Mouse (Mus musculus) right cerebral cortex, adult 2 months (tissue): ENCODE results near the gene Gjc1.
A peak's percentile ranks its signal among the peaks of the same experiment; 100 is the strongest.

Source experiments
- DNase-seq, 2 experiments: peaks; one replicate each; pipeline ENCODE4 v3.0.0; 2021 to 2022; ENCODE audit warnings: low spot score in 2 of 2

Gjc1 gene

DNA sequence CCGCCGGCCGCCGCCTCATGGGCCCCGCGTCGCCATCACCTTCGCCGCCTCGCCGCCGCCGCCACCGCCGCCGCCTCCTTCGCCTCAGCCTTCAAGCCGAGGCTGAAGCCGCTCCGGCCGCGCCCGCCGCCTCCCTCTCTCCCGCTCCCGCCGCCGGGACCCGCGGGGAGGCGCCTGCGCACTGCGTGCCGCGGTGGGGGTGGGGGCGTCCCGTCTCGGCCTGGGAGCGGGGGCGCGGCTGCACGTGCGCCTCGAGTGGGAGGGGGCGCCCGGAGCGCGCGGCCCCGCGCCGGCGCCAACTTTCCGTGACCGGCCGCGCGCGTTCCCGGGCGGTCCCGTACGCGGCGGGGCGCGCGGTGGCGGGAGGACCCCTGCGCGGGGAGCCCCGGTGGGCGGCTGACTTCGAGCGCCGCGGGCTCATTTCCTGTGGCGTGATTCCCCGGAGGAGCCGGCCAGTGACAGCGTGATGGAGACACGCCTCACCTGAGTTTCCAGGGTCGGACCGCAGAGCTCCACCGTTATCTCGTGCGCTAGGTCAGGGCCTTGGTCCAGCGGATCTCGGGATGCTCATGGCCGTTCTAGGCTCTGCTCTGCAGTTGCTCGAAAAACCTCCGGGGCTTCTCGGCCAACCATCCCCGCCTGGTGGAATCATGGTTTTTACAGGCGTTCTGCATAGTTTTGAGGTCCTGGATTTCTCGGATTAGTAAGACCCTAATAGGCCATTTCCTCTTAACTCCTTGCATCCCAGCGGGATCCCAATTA, at the start of gene Gjc1:
Gene Gjc1, minus strand, starts transcription at position 680 of the 762 bp plus-strand sequence.
- DNase-seq: peak in 1 of 2 experiments; percentile 38

DNA sequence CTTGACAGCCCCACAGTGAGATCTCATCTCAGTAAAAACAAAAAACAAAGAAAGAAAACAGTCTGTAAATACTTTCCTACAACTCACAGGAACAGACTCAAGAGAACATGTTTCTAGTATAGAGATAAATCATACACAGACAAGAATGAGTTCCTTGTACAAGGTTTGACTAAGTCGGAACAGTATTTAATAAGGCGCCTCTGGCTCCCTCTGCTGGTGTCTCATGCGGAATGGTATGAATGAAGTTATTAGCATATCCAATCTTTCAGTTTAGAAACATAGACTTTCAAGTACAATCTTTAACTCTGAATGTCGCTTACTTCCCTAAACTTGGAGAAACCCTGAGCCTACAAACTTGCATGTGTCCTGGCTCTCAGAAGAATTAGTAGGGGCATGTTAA, 44.8 kb upstream of the Gjc1 start:
- peak; percentile 81 to 82 for DNase-seq

DNA sequence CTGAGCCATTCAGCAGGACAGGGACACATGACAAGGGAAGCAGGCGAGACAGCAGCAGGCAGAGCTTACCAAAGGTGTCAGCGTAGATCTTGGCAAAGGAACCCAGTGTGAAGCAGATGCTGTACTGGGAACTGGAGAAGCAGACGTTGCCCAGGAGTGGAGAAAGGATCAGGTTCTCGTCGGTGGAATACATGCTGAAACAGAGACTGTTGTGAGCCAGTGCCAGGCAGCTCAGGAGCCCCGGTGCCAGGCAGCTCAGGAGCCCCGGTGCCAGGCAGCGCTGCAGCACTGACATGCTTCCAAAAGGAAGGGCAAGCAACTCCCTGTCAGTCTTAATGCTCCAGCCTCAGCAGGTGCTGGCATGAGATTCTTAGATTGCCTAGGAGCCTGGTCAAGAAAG, 40.4 kb upstream of the Gjc1 start:
- DNase-seq: peak; percentile 34 to 50

DNA sequence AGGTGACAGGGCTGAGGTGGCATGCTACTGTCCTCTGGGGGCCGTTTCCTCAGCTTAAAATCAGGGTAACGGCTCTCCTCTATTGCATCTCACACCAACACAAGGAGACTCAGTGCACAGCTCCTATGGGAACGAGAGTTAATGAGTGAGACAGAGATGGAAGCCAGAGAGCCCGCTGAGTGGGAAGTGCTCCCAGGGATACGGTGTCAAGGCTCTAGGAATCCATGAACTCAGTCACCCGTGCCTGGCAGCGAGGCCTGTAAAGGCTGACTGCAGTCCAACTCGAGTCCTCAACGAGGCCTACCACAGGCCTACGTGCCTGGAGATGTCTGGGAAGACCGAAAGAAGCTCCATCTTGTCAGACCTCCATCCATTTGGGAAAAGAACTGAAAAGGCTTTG, 39.5 kb upstream of the Gjc1 start:
- no peak for DNase-seq

DNA sequence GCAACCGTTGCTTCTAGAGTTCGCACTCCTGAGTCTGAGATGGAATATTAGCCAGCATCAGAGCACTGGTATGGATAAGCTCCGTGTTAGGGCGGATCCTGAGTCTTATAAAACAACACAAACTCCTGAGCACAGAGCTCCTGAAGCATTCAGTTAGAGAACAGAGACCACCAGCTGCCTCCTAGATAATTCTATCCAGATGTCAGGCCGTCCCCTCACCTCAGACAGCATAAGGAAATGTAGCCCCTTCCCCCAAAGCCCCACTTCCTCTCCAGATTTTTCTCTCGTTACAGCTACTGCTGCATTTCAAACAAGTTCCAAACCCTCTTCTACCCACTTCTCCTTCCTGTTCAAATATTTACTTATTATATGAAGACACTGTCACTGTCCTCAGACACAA, 36.4 kb upstream of the Gjc1 start:
- DNase-seq: no peak

DNA sequence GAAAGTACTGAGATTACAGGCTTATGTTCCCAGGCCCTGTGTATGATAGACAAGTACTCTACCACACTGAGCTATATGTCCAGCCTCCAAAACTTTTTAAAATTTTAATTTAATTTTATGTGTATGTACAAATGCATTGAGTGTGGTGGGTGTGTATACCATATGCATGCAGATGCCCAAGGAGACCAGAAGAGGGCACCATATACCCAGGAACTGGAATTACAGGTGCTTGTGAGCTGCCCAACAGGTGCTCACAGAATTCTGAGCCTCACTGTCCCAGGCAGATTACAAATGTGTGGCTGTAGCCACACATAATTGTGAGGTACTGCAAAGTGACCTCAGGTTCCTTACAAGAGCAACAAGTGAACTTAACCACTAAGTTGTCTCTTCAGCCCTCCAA, 34.3 kb upstream of the Gjc1 start:
- DNase-seq: no peak

DNA sequence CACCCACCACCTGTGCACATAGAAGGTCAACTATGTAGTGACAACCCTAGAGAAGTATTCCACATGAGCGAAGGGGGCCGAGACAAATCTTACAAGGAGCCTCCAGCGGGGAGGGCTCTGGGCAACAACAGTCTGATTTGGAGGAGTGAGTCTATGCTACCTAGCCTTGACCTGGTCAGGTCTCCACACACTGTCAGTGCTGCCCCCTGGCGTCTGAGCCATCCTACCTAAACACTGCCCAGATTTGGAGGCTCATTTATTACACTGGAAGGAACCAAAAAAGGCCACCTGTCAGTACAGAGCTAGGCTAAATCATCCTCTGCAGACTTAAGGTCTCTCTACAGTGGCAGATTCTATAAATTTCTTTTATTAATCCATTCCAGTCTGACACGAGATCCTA, 32.4 kb upstream of the Gjc1 start:
- peak; percentile 35 to 48 for DNase-seq

DNA sequence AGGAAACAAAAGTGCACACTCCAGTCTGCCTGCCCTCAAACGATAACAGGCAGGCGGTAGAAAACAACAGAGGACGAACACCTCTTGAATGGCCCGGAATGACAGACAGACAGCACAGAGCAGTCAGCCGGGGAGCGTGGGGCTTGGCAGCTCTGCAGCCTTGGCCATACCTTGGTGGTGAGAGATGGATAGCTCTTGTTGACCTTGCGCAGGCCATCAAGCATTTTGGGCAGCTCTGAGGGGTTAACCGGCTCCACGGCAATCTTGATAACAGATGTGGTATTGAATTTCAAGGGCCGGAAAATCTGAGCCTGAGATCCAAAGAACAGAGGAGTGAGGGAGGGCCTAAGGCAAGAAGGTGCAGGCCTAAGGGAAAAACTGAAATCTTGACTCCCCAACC, 26.4 kb upstream of the Gjc1 start:
- DNase-seq: no peak

DNA sequence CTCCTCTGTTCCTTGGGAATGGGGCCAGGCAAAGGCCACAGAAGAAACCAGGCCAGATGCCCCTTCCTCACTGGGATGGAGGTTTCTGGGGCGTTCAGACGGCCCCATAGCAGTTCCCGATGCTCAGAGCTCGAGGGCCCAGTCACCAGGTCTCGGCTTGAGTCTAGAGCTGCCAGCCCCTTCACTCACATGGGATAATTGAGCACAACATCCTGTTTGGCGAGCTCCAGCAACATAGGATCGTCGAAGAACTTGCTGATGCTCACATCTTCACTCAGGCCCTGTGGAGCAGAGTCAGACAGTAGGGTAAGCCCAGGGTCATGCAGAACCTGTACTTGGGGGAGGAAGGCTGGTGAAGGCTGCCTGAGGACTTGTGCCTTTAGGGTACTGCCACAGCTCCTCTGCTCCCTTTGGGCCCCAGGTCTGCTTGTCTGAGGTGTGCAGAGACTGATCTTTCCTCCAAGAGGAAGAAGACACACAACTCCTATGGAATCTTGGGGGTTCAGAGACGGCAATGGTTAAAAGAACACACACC, 19.2 kb upstream of the Gjc1 start:
- no peak for DNase-seq

DNA sequence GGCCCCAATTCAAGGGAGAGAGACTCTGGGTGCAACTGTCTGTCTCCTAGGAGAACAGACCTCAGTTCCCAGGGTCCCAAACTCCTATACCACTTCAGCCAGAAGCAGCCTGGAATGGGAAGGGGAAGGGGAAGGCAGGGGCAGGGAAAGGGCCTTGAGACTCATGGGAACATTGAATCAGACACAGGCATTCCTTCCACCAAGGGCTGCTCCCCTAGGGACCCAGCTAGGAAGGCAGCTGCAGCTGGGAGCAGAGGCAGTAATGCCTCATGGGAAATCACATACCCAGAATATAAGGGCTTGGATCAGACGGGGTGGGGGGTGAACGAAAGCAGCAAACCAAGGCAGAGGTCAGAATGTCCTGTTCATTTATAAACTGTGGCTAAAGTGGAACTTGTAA, 18.6 kb upstream of the Gjc1 start:
- no peak for DNase-seq

DNA sequence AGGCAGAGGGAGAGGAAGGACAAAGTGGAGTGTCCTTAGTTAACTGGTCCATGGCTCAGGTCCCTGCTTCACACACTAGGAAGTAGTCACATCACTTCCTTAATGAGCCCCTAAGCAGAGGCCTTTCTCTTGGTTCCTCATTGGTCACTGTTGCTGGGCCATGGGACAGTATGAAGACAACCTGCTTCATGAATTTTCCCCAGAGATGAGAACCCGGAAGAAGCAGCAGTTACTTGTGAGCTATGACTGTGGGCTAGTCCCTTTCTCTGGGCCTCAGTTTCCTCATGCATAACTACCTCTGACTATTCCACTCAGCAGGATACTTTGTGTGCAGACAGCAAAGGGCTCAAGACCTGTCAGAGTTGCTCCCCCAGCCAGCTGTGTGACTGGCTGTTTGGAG, 17.9 kb upstream of the Gjc1 start:
- DNase-seq: no peak

DNA sequence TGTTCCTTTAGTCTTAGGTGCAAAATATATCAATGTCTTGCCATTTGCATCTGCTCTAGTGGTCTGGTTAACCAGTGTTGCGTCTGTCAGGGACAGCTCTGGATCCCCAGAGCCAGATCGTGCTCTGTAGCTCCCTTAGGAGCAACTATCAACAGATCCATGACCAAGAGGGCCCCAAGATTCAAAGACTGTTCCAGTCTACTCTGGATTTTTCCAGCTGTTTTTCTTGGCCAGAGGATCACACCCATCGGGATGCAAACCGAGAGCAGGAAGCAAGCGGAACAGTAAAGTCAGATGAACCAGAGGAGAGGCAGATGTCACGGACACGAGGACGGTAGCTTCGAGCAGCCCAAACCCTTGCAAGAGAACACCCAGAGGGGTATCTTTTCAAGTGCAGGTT, 16.6 kb upstream of the Gjc1 start:
- no peak for DNase-seq

DNA sequence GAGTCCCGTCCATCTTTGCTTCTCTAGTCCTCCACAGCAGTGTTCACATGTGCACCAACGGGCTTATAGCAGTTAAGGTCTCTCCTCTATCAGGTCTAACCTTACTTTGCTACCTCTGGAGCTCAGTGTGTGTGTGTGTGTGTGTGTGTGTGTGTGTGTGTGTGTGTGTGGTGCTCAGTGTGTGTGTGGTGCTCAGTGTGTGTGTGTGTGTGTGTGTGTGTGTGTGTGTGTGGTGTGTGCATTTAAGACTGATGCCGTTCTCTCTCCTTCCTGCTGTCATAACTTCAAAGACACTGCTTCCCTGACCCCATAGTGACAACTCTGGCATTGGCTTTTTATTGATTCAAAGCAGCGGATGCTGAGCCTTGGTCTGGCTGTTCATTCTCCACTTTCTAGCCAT, 16.0 kb upstream of the Gjc1 start, which contains the start of gene Higd1b:
Gene Higd1b, plus strand, starts transcription at position 301 of the 400 bp plus-strand sequence.
- DNase-seq: no peak

DNA sequence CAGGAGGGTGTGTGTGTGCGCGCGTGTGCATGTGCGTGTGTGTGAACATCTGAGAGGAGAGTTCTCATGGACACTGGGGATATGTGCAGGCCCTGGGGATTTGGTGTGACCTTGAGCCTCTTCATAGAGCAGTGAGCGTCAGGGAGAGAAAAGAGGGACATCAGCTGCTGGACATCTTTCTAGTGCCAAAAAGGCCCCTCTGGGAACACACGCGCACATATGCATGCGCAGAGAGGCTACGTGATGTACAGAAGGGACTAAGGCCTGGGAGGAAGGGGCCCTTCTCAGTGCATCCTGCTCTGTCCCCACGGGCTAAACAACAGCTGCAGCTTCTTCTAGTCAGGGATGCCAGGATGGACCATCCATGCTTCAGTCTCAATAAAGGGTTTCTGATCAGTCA, 14.7 kb upstream of the Gjc1 start:
- DNase-seq: no peak

DNA sequence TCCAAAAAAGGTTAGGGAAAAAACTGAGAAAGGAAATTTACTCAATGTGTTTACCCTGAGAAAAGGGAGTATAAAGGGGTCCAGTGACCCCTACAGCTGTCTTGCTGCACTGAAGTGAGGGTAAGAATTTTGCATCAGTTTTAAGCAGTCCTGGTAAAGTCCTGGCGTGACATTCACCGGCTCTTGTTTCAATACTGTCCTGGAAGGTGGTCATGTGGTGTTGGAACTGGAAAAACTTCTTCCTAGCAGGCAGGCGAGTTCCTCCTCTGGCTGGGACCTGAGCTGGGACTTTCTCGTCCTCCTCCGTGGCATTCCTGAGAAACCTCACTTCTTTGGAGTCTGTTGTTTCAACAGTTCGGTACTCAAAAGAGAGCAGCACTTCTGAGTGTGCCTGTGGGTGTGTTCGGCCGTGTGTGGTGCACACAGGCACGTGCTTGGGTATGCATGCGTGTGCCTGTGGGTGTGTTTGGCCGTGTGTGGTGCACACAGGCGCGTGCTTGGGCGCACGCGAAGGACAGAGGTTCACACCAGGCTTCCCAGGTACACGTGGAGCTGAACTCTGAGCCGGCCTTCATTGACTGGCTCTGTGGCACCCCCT, 13.3 kb upstream of the Gjc1 start:
- no peak for DNase-seq

DNA sequence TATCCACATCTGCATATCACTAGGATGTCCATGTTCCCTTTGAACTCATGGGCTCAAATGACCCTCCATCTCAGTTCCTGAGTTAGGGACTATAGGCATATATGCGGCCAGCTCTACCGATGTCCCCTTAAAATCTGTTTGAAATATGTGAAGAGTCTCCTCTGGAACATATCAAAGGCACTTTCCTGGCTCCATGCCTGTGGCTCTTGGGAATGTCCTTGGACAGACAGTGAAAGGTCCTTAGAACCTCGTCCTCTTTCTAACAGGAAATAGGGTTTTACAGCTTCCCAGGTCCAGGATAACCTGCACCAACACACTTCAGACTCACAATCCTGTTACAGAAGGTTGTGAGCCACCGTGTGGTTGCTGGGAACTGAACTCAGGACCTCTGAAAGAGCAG, 10.8 kb upstream of the Gjc1 start:
- no peak for DNase-seq

DNA sequence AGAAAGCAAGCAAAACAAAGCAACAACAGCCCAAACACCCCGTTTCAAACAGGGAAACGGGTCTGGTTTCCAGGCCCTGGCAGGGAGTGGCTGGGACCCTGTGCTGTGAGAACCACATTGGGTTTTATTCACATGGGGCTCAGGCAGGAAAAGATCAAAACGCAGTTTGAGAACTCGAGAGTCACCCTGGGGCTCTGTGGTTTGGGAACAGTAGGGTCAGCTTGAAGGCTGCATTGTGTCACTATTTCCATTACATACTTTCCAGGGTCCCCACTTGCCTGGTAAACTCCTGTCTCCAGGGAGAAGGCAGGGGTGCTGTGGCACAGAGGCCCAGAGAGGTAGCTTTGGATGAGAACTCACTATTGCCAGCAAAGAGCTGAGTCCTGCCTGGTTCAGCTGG, 7.6 kb upstream of the Gjc1 start:
- no peak for DNase-seq

DNA sequence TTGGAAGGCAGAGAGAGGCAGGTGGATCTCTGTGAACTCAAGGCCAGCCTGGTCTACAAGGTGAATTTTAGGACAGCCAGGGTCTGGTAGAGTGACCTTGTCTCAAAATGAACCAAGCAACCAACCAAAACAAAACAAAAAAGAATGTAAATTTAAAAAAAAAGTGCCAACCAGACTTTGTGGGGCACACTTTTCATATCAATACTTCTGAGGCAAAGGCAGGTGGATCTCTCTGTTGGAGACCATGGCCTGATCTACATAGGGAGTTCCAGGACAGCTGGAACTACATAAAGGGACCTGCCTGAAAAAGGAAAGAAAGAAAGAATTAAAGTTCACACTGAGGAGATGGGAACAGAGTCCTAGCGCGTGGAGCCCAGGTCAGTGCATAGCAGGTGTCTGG, 7.0 kb upstream of the Gjc1 start:
- DNase-seq: no peak

DNA sequence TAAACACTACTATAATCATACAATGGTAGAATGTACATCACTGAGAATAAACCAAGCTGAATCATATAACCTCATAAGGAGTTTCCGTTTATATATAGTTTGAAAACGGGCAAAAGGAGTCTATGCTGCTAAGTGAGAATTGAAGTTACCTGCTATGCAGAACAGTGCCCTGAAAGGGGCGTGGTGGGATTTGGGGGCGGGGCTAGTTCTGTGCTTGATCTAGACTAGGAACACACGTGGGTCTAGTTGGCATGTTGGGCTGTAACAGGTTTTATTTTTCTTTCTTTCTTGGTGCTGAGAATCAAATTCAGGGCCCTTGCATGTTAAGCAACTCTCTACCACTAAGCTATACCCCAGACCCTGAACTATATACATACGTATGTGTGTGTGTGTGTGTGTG, 1.7 kb upstream of the Gjc1 start:
- DNase-seq: no peak

DNA sequence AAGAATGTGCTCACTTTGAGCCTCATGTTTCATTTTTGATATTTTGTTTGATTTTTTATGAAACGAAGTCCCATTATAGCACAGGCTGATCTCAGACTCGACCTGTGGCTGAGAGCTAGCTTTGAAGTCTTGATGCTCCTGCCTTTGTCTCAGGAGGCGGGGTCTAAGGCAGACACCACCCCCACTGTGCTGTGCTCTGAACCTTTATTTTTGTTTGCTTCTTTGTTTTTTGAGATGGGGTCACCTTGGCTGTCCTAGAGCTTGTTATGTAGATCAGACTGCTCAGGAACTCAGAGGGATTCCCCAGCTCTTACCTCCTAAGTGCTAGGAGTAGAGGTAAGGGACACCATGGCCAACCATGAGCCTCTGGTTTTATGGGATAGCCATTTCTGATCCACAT, 932 bp upstream of the Gjc1 start:
- no peak for DNase-seq

DNA sequence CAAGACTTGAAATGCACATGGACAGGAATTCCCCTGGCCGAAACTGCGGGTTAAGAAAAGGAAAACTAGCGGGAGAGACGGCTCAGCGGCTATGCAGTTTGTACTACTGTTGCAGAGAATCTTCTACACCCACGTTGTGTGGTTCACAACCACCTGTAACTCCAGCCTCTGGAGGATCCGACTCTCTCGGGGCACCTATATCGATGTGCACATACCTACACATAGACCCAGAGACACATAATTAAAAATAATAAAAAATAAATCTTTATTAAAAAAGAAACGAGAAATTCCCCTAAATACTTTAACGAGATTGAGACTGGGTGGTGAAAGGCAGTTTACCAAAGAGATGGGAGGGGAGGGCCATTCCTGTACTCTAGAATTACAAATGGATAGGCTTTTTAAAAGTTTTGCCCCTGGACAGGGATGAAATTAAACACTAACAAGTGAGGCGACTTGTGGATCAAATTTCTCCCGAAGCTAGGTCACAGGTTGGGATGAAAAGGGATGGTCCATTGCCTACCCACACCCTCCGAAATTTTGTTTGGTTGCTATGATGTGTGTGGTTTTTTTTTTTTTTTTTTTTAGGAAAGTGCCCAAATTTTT, 384 bp upstream of the Gjc1 start:
- DNase-seq: peak in 1 of 2 experiments; percentile 27

DNA sequence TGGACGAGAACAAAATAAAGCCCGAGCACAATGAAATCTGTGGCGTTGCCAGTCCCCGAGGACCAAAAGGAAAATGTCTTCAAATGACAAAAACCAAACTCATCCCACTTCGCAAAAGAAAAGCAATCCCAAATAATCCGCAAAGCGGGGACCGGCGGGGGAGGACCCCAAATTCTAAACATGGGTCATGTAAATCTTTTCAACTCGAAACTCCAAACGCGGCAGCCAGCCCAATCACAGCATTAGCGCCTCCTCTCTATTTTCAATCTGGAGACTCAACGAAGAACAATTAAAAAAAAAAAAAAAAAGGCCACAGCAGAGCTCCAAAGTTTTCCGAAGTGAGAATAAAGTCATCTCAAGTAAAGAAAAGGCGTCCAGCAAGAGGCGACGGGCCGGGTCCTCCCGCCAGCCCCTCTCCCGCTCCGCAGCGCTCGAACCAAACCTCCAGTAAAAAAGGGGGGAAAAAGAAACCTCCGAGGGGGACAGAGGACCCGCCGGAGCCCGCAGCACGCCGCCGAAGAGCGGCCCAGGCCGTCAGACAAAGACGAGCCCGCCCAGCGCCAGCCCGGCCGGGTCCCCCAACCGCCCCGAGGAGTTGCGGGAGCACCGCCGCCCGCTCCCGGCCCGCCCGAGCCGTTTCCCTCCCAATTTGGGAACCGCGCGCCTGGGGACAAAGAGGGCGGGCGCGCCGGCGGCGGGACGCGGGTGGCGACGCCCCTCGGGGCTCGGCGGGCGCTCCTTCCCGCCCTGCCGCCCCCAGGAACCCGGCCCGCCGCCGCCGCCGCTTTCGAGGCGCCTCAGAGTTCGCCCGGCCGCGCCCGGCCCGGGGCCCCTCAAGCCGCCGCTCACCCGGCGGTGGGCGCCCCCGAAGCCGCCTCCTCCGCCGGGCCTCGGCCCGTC, 1.1 kb downstream of the Gjc1 start:
- no peak for DNase-seq
